Mouse (Mus musculus) right cerebral cortex, postnatal 4 days (tissue): ENCODE results near the gene Dusp6.

Source experiments
- DNase-seq: peaks from one replicate; pipeline ENCODE4 v3.0.0-alpha.2; 2022

Dusp6 gene

DNA sequence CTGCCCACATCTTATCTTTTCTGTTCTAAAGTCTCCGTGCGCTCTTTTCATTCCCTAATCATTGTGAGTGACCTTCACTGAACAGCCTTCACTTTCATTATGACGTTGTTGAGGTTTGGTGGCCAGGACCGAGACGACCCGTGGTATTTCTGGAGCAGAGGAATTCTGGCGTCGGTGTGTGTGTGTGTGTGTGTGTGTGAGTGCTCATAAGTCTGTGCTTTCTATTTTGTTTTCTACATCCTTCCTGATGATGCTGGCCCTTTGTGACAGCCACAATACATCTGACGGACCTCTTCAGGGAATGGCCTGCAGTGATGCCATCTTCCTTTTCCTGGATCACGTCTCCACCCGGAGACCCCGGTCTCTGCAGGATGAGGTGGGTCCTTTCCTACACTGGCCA is 11.6 kb downstream of the Dusp6 start:
- DNase-seq: no peak

DNA sequence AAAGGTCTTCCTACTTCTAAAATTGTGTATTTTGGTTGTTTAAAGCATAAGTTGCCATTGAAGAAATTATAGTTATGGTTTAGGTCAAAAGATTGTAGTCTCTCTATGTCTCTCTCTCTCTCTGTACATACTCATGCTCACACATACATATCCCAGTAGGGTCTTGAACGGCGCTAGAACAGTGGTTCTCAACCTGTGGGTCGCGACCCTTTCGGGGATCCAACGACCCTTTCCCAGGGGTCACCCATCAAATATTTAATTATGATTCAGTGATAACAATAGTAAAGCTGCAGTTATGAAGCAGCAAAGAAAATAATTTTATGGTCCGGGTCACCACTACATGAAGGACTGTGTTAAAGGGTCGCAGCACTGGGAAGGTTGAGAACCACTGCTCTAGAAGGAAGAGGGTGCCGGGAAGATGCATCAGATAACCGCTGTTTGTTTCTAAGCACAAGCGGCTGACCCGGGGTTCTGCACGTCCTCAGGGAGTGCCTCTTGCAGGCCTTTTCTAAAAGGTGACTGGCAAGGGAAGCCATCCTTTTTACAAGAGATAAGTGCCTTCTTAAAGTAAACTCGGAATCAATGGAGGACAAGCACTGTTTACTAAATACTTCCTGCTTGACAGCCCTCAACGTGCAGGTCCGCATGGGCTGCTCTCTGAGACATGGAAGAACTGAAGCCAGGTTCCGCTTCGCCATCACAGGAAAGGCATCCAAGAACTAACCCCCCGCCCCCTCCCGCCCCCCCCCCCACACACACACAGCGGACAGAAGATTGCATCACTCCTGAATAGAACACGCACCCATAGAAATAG is 16.2 kb downstream of the Dusp6 start:
- no peak for DNase-seq

DNA sequence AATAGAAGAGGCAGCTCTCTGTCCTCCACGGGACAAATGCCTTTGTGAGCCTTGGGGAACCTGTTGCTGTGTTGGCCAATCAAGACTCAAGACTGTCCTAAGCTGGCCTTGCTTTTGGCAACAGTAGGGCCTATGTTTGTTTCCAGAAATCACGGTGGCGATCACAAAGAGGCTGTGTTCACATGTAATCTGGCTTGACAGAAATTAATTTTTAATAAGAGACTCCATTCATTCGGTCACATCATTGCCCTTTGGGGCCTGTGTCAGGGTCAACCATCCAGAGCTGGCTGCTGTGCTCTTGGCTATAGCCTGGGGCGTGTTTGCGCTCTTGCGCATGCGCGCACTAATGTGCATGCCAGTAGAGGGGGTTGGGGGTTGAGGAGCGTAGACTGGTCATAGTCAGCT is 21.0 kb downstream of the Dusp6 start:
- DNase-seq: no peak

DNA sequence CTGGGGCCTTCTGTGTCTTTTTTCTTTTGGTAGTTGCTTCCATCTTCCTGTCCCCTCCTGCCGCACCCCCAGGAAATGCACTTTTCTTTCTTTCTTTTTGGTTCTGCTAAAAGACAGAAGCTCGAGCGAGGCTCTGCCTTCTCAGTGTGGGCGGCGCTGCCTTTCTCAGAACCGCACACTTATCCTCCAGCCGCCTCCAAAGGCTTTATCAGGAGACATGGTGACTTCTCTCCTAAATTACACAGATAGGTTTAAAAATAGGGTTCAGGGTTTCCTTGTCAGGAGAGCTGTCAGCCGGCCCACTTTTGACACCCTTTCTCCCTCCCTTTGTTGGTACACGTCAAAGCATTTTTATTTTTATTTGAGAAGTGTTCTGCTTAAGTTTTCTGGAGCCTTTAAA is 21.9 kb downstream of the Dusp6 start:
- DNase-seq: no peak

DNA sequence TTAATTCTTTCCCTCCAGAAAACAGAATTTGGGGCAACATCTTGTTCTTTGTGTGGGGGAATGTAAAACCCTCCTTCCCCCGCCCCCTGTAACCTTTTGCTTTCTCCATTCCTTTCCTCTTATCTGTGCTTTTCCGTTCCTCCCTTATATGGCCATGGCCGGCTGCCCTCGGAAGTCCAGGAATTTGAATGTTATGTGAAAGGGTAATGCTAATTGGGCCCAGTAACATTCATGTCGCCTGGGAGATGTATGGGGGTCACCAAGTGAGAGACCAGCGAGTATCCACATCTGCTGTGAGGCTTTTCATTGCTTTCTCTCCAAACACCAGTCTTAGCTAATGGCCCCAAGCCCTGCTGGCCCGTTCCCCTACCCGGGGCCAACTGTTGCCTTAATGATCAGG is 22.7 kb downstream of the Dusp6 start:
- DNase-seq: no peak

DNA sequence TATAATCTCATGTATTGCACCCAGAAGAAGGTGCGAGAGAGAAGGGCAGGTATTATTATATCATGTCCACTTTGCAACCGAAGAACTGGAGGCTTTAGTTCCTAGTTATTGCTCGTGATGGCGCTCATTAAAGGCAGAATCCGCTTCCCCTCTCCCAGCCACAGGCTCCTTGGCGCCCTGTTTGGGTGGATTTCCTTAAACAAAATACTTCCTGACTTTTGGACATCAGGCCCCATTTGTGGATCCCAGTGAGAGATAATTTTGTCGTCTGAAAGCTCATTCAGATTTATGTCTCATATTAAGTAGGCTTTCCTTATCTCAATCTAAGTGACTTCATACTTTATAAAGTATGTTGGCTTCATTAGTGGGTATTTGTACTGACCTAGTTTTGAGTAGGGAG is 23.2 kb downstream of the Dusp6 start:
- no peak for DNase-seq

DNA sequence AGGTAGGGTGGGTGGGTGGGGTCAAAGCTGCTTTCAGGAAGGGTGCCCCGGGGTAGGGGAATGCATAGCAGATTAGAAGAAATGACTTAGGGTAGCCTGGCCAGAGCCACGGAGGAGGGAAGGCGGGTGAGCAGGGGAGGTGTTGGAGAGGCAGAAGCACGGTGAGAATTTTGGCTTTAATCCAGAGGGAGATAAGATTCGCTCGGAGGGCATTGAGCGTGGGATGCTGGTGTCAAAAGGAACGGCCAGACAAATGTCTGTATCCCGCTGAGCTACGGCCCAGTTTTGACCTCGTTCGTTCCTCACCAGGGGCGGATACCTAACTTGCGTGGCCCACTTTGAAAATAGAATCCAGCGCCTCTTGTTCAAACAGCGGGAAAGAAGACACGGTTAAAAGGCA is 23.8 kb downstream of the Dusp6 start:
- no peak for DNase-seq

DNA sequence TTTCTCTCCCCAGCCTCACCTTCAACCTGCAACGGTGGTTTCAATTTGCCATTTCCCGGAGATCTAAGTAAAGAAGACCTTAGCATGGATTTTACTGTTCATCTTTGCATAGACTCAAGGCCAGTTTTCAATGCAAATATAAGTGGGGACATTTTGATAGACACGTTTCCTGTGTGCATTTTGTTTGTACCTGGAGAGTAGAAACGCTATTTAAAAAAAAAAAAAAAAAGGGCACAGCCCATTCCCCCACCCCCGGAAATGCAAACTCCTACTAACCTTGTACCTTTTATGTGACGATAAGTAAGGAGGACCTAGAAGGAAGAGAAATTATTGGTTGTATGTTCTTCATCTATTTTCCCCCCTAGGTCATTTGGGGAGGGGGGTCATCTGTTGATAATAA is 24.2 kb downstream of the Dusp6 start:
- DNase-seq: no peak

DNA sequence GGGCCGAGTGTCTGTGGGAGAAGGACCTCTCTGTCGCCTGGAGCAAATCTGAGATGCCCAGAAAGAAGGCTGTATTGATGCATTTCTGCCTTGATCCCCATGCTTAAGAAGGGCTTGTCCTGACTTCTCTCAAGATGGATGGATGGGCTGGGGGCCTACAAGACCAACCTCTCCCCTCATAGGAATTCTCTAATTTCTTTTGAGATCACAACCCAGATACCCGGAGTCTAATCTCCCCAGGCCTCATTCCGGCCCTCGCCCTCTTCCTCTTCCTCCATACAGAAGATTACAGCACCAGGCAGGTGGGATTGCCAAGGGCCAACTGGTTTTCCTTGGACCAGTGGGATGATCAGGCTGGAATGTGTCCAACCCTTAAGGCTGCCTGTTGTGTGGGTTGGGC is 26.1 kb downstream of the Dusp6 start:
- no peak for DNase-seq

DNA sequence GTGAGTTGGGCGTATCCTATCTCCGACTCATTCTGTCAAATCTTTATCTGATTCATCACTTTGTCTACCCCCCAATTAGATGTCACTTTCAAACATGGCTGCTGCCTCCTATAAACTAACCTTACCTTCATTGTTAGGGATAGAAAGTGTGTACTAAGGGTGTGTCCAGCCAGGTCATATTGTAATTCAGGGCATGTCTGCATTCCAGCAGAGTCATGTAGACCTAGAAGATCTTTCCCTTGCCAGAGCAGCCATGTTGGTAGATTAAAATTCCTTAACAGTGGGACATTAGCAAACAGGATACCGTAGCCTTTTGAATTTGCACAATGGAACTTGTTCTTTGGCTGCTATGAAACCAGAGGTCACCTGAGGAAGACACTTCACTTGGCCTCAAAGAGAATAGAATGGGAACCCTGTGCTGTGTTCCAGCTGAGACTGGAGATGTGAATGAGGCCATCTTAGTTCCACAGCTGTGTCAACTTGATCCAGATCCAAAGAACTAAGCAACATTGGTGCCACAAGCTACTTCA is 30.1 kb downstream of the Dusp6 start:
- no peak for DNase-seq

DNA sequence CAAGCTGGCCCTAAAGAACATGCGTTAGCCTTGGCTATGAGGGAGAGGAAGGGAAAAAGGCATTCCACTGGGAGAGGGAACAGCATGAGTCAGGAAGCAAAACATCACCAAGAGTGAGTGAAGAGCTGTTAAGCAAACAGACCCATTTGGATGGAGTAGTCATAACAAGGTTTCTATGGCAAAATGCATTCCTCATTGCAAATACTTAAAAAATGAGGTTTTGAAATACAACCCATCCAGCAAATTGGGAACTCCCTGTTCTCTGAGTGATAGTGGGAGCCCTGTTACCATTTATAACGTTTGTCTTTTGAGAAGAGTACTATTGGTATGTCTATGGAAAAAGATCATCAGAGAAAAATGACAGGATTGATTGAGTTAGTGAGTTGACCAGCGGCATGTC is 34.7 kb downstream of the Dusp6 start:
- DNase-seq: no peak

DNA sequence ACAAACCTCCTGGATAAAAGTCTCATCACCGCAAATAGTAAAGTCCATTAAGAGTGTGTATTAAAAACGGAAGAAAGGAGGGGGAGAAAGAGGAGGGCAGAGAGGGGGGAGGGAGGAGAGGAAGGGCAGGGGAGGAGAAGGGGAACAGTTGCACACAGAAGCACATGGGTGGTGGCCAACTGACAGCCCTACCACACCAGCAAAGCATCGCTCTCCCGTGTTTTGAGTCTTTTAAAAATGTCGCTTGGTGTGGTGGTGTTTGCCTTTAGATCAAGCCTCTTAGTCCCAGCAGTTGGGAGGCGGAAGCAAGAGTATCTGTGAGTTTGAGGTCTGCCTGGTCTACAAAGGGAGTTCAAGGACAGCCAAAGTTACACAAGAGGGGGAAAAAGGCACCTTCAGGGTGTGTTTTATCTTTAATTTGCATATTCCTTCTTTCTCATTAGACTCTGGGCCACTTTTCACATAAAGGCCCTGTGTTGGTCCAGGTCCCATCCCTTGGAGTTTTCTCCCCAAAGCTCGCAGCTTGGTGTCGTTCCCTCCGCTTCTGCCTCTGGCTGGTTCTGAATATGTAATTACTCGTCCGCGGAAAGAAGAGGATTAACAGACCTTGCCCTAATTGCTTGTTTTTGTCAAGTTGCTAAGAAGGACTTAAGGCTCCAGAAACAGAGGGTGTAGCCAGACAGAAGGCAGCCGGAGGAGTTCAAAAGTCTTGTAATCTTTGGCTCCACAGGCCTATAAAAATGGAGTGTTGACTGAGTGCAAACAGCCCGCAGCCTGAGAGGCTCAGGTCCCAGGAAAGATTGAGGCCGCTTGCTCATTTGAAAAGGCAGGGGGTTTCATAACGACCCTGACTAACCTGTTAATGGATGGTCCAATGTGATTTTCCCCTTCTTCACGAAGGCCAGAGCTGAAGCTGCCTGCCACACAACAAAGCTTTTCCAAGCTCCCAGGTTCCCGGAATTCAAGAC is 35.6 kb downstream of the Dusp6 start:
- DNase-seq: no peak

DNA sequence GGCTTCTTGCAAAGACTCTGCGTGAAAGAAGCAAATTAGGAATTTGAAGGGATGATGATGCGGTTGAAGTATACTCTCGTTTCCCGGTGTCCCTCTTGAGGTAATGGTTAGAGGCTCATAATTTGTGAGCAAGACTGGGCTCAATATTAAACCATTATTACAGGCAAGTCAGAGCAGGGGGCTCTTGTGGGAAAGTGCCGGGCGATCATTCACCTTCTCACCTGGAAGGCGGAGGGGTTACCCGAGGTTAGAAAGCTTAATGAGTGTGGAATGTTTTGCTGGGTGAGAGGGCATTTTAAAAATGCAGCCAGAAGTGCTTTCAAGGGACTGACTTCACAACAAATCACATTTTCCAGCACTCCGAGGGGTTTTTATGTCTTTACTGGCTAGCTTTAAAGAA is 36.3 kb downstream of the Dusp6 start:
- no peak for DNase-seq

DNA sequence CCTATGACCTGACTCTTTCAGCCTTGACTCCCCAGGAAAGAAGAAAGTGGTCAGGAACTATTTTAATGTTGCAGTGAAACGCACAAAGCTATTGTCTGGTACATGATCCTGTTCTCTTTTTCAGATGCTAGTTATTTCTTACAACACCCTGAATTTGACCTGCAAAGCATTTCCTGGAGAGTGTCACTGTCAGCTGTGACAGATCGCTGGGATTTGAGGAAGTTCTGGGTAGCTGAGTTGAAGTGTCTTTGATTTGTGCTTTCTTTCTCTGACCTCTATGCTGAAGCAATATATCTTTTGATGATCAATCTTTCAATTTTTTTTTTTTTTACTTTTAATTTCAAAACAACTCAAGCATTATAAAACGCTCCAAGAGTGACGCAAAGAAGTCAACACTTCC is 39.0 kb downstream of the Dusp6 start:
- DNase-seq: no peak

DNA sequence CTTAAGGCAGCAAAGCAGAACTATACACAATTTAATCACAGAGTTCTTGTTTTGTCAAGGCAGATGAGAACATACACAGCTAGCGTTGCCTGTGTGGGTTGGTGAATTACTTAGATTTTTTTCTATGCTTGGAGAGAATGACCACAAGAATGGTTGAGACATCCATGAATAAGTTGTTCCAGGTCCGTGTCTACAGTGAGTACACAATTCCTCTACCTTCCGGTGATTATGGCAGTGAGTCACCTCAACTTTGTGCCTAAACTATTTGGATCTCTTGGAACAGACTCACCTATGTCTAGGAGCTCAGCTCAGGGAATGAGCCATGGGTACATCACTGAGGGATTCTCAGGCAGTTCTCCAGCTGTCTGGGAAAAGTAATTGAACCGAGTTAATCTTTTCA is 45.8 kb downstream of the Dusp6 start:
- no peak for DNase-seq

DNA sequence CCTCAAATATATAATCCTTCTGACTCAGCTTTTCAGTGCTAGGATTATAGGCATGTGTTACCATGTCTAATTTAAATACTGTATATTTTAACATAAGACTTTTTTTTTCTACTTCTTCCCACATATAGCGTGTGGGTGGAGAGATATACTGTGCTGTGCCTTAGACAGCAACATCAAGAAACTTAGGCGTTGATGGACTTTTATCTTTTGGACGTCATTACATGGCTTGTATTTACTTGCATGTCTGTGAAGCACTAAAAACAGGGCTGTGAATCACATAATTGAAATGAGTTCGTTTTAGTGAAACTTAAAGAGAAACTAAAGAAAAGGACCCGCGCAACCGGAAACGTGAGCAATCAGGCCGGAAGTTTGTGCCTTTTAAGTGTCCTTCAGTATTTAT is 46.6 kb downstream of the Dusp6 start:
- no peak for DNase-seq

DNA sequence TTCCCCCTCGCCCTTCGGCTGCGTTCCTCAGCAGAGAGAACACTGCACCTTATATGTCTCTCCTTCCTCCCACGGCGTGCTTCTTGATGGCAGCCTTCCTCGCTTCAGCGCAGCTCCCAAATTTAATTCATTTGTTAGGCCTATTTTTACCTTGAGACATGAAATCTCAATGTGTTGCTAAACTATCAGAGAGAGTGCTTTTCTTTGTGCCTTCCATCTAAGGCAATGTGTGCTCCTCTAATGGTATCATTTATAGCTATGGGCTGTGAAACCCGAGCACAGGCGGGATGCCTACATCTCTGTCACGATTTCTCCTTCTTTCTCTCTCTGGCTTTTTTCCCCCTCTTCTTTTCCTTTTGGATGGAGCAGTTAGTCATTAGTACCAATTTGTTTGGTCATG is 47.2 kb downstream of the Dusp6 start:
- DNase-seq: no peak

DNA sequence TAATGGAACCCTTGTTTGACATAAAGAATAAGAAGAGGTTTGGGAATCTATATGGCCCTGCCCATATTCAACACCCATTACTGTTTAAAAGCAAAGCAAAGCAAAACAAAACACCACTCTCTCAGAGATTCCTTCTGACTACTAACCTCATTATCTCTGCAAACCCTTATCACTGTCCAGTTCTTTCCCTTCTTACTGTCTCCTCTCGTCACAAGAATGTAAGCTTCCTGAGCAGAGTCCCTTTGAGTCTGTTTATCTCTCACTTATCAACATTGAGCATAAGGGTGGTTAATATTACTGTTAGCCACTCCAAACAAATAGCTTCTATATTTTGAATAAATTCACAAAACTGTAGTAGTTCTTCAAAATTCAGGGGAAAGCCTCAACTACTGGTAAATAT is 48.9 kb downstream of the Dusp6 start:
- DNase-seq: no peak

DNA sequence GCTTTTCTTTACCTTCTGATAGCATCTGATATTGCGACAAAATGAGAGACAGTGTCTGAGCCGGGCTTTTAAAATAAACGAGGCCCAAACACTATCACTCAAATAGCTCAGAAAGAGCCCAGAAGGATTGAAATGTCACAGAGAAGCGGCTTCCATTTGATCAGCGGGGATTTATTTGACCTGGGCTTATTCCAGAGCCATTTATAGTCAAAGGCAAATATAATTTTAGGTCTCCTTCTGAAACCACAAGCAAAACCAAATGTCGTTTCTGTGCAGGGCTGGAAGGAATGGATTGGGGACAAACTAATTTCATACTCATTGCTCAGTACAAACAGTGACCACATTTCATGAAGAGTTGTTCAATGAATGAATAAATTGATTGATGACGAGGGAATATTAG is 51.3 kb downstream of the Dusp6 start:
- DNase-seq: no peak

DNA sequence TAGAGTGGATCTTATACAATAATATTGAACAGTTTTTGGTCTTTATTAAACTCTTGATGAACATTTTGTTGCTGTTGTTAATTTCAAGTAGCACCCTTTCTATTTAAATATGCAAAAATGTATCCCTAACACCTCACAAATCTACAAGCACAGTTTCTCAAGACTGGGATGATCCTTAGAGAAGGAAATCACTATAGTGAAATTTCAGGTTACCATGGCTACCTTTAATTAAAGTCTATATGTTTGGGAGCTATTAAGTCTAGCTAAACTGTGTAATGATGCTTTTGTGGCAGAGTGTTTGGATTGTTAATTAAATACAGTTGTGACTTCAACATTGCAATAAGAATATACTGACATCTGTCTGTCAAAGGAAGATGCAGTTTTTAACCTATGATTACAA is 54.0 kb downstream of the Dusp6 start:
- no peak for DNase-seq
